Mouse (Mus musculus) embryo, embryonic 11.5 days (tissue): Measurements from ENCODE around the gene Btbd35f25.
"Not testable (repeated sequence)": the region's sequence is repeated elsewhere in the genome, so short reads cannot be mapped to it uniquely, and the experiment has no call there.

Experiments used
- DNase-seq: peaks from one replicate; pipeline ENCODE4 v3.0.0-alpha.2; 2012; ENCODE audit warnings: low read depth, low spot score

Btbd35f25 gene

GRCm38 (mm10) chrX:31717056-31717455 lies at the start of gene Btbd35f25:
Gene Btbd35f25, minus strand, starts transcription at chrX:31717156.
- not testable (repeated sequence) for DNase-seq

GRCm38 (mm10) chrX:31766255-31766654 lies 49.3 kb upstream of the Btbd35f25 start:
- DNase-seq: no peak

GRCm38 (mm10) chrX:31764001-31764400 lies 47.0 kb upstream of the Btbd35f25 start:
- no peak for DNase-seq

- DNase-seq: no peak
These were observed 28.1 kb upstream of the Btbd35f25 start for GRCm38 (mm10) chrX:31745079-31745478.

DNA sequence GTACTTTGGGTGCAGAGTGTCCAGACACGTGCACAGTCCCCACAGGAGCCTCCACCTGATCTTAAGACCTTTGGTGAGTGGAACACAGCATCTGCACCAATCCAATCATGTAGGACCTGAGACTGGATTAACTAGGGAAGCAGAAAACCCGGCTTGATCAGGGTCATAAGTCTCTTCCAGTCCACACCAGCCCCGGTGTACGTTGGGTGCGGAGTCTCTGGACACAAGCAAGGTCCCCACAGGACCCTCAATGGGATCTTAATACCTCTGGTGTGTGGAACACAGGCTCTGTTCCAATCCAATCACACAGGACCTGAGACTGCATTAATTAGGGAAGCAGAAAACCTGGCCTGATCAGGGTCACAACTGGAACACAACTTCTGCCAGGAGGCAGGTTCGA lies 20.0 kb upstream of the Btbd35f25 start:
- no peak for DNase-seq
